Mouse (Mus musculus): ENCODE measurements around the gene Alkbh1.

Alkbh1 gene

GRCm38 (mm10) chr12:87419974-87420485 lies 23.8 kb downstream of the Alkbh1 start:
- CTCF ChIA-PET, result interaction anchor here (1.2 kb wide), 1 partner anchor 8 kb away, joined by 4 read pairs; no protein-coding TSS in a partner anchor

GRCm38 (mm10) chr12:87418921-87419320 lies 24.9 kb downstream of the Alkbh1 start:
- CTCF ChIA-PET, result interaction anchor here (1.2 kb wide), 1 partner anchor 9 kb away, joined by 4 read pairs; no protein-coding TSS in a partner anchor

GRCm38 (mm10) chr12:87416690-87417089 lies 27.1 kb downstream of the Alkbh1 start:
- CTCF ChIA-PET, result interaction anchor here (0.6 kb wide), 1 partner anchor 119 kb away, joined by 11 read pairs; no protein-coding TSS in a partner anchor

- CTCF ChIA-PET, result no interaction called here
These were observed 28.5 kb downstream of the Alkbh1 start for GRCm38 (mm10) chr12:87415358-87415757.

GRCm38 (mm10) chr12:87413179-87413790 lies 30.5 kb downstream of the Alkbh1 start:
- CTCF ChIA-PET, result interaction anchor here (0.6 kb wide), 1 partner anchor 47 kb away, joined by 3 read pairs; no protein-coding TSS in a partner anchor

GRCm38 (mm10) chr12:87410999-87411398 lies 32.8 kb downstream of the Alkbh1 start:
- CTCF ChIA-PET, result no interaction called here

- CTCF ChIA-PET, result no interaction called here
These were observed 34.7 kb downstream of the Alkbh1 start for GRCm38 (mm10) chr12:87409123-87409522.

- CTCF ChIA-PET, result no interaction called here
These were observed 35.8 kb downstream of the Alkbh1 start for GRCm38 (mm10) chr12:87407869-87408605.

- CTCF ChIA-PET, result no interaction called here
These were observed 38.1 kb downstream of the Alkbh1 start for GRCm38 (mm10) chr12:87405721-87406120.

GRCm38 (mm10) chr12:87405165-87405564 lies 38.7 kb downstream of the Alkbh1 start:
- CTCF ChIA-PET, result no interaction called here

- CTCF ChIA-PET, result interaction anchor here (0.5 kb wide), 1 partner anchor 33 kb away, joined by 10 read pairs; no protein-coding TSS in a partner anchor
These were observed 41.9 kb downstream of the Alkbh1 start for GRCm38 (mm10) chr12:87401883-87402282.

- CTCF ChIA-PET, result interaction anchor here (0.6 kb wide), 1 partner anchor 18 kb away, joined by 3 read pairs; no protein-coding TSS in a partner anchor
These were observed 44.5 kb downstream of the Alkbh1 start for GRCm38 (mm10) chr12:87399119-87399819.

- CTCF ChIA-PET, result interaction anchor here (0.7 kb wide), 1 partner anchor 49 kb away, joined by 7 read pairs; no protein-coding TSS in a partner anchor
These were observed 45.9 kb downstream of the Alkbh1 start for GRCm38 (mm10) chr12:87397811-87398417.

- CTCF ChIA-PET, result interaction anchor here (0.7 kb wide), 1 partner anchor 48 kb away, joined by 7 read pairs; no protein-coding TSS in a partner anchor
These were observed 46.7 kb downstream of the Alkbh1 start for GRCm38 (mm10) chr12:87397126-87397525.

GRCm38 (mm10) chr12:87394316-87394715 lies 49.5 kb downstream of the Alkbh1 start:
- CTCF ChIA-PET, result no interaction called here

GRCm38 (mm10) chr12:87393447-87394145 lies 50.2 kb downstream of the Alkbh1 start:
- CTCF ChIA-PET, result no interaction called here

GRCm38 (mm10) chr12:87391355-87391754 lies 52.5 kb downstream of the Alkbh1 start:
- CTCF ChIA-PET, result interaction anchor here (0.5 kb wide), 1 partner anchor 21 kb away, joined by 3 read pairs; no protein-coding TSS in a partner anchor

- CTCF ChIA-PET, result no interaction called here
These were observed 54.6 kb downstream of the Alkbh1 start for GRCm38 (mm10) chr12:87389231-87389630.

- CTCF ChIA-PET, result no interaction called here
These were observed 55.6 kb downstream of the Alkbh1 start, which contains the start of gene Sptlc2 for GRCm38 (mm10) chr12:87388122-87388774. Gene Sptlc2 (minus strand): TSS chr12:87388355.

Data from spleen, embryonic (tissue).